Mouse (Mus musculus) lung, postnatal 25 days (tissue): Measurements from ENCODE around the gene Taf7l.

ENCODE experiments used
- DNase-seq: peaks from one replicate; pipeline ENCODE4 v3.0.0; 2022; ENCODE audit warnings: low spot score

Gene Taf7l

GRCm38 (mm10) chrX:134476290-134476689 is at the start of gene Taf7l:
Taf7l (minus strand) TSS chrX:134476490.
- no peak for DNase-seq

DNA sequence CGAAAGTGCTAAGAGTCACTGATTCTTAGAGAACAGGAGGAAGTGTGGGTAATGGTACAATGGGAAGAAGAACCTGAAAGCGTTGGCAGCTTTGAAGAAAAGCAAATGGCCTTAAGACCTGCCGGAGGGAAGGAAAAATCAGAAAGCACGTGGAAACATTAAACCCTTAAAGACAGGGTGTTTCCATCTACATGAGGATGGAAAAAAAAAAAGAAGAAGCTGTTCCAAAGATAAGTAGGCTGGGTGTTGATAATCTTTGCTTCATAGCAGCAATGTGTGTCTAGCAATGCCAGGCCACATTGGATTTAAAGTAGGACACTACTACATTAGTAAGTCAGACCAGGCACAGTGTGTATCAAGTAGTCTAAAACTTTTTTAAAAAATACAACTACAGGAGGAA is 49.0 kb upstream of the Taf7l start:
- DNase-seq, result no peak

GRCm38 (mm10) chrX:134523772-134524171 is 47.5 kb upstream of the Taf7l start:
- DNase-seq, result no peak

DNA sequence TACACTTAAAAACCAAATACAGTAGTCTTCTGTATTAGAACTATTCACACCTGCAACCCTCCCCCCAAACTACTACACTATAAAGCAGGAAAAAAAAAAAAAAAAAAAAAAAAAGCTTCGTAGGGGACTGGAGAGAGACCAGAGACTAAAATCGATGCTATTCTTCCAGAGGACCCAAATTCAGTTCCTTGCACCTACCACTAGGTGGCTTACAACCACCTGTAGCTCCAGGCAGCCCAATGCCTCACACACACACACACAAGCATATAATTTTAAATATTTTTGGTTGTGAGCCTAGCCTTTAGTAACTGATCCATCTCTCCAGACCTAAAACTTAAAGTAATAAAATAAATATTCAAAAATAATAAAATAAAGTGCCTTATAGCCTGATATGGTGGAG is 33.2 kb upstream of the Taf7l start:
- DNase-seq, result no peak

- no peak for DNase-seq
Observed at GRCm38 (mm10) chrX:134507977-134508376, 31.7 kb upstream of the Taf7l start.

DNA sequence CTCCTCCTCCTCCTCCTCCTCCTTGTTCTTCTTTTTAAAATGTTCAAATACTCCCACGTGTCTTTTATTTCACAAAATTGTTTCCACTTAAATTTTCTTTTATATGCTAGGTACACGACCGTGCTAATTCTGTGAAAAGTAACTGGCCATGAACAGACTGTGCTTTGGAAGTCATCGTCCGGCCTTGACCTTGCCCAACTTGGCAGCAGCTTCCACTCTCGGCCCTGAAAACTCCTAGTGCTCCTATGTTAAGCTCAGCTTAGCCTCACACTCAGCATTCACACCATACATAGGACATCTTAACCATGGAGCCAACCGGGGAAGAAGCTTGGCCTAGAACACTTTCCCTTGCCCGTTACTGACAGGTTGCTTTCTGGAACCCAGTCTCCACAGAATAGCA is 24.4 kb upstream of the Taf7l start:
- DNase-seq, result no peak

DNA sequence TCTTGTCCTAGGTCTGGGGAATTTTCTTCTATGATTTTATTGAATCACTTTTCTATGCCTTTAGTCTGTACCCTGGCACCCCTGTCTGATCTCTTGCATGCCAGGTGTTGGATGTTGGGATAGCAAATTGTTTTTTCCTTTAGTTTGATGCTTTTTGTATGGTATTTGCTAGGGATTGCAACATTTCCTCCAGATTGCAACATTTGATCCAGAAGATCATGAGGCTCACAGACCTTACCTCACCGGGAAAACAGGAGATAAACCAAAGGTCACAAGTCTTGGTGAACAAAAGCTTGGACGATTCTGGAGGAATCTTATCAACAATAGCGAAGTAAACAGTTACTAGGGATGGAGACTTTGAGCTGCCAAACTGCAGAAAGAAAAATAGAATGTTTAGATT is 5.4 kb upstream of the Taf7l start:
- no peak for DNase-seq

GRCm38 (mm10) chrX:134474988-134475710 is 1.1 kb downstream of the Taf7l start:
- no peak for DNase-seq

DNA sequence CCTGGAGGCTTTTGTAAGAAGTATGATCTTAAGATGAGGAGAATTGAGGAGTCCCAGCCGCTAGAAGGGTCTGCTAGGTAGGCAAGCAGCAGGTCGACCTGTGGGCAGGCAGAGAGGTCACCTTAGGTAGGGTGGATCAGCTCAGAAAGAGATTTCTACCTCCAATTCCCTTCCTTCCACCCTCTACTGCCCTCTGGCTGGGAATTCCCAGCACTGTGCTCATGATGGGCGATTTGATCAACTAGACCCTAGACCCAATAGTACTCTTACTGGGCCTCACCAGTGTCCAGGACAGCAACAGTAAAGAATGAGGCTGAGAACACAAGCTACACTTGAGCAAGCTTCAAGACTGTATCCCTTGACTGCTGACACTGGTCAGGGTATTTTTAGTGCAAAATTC is 49.0 kb downstream of the Taf7l start:
- no peak for DNase-seq

- no peak for DNase-seq
Observed at GRCm38 (mm10) chrX:134426819-134427218, 49.5 kb downstream of the Taf7l start.

GRCm38 (mm10) chrX:134425798-134426197 is 50.5 kb downstream of the Taf7l start:
- no peak for DNase-seq

DNA sequence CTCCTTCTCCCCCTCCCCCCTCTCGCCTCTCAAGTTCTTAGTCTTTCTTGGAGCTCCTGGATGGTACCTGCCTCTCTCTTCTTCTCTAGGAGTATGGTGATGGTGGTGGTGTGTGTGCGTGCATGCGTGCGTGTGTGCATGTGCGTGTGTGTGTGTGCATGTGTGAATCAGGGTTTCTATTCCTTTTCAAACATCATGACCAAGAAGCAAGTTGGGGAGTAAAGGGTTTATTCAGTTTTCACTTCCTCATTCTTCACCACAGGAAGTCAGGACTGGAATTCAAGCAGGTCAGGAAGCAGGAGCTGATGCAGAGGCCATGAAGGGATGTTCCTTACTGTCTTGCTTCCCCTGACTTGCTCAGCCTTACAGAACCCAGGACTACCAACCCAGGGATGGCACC is 52.0 kb downstream of the Taf7l start:
- no peak for DNase-seq

DNA sequence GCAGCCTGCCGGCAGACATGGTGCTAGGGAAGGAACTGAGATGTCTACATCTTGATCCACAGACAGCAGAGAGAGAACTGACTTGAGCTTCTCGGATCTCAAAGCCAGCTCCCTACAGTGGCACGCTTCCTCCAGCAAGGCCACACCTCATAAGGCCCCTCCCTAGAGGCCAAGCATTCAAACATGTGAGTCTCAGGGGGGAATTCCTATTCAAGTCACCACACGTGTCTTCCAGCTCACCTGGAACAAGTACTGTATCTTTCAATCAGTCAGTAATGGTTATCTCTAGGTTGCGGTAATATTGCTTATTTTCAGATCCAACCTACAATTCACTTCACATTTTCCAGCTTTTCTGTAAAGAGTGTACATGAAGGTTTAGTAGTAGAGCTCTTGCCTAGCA is 56.2 kb downstream of the Taf7l start:
- no peak for DNase-seq

DNA sequence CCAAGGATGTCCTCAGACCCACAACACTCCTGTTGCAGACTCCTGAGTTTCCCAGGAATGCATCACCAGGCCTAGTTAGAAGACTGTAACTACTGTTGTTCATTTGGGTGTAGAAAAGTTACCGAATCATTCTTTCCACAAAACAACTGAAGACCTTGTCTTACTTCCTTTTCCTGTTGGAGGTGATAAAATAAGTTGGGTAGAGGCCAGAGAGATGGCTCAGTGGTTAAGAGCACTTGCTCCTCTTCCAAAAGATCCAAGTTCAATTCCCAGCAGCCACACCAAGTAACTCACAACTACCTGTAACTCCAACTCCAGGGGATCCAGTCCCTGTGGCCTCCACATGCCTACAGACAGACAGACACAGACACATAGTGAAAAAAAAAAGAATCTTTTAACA is 64.2 kb downstream of the Taf7l start:
- DNase-seq, result no peak
